17 mouse cellular contexts compared by ENCODE assay signal in the genomic region with DNA sequence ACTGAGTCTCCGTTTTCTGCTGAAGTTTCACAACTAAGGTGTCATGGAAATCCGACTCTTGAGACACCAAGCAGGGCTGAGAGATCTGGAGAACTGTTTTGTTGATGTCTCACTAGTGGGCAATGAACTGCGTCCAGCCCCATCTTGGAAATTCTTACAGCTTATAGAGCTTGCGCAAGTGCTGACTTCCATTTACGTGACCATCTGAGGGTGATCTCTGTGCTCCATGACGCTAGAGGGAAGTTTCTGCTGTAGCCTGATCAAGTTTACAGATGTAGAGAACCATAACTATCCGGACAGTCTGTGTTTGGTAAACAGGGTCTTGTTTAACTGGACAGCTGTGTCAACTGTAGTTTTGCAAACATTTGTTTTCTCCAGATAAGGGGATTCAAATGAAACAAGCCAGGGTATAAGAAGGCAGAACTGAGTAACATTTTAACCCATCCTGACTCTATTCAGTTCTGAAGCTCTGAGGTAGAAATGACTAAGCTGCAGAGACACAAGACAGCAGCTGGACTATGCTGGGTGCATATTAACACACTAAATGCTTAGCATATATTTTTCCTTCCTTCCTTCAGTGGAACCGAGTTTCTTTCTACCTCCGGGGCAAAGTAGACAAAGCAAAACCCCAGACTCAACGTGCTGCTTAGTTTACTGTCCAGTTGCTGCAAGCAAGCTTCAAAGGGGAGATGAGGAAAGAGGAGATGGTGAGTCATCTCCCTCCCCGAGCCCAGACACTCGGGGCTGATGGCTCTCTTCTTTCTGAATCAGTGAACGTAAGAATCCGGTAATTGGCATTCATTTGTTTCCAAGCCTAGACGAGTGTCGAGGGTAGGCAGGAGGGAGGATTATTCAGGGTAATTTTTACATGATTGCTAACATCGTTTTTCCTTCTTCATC.
DNase-seq lines count a peak whose midpoint lies in the region; ATAC-seq and TF ChIP-seq lines count a peak whose summit lies in the region.
"Had no signal": no experiment of that assay in that cellular context is flagged by ENCODE, and none has a peak within 500 bp of the region (broad histone marks: within the 10 kb centered on the region; RNA-seq: fewer than 3 reads in every experiment).

No protein-coding gene starts in this region.

- peak; percentile 68 for ATAC-seq in liver, embryonic 16.5 days (ENCODE audit: low read depth)
- ATAC-seq in monocyte, adult 5-6 weeks (replicated peaks; ENCODE audit: insufficient number of reproducible peaks, low FRiP score, low TSS enrichment, poor library complexity, severe bottlenecking), result no peak
- ATAC-seq: forebrain, embryonic 15.5 days; inflammation-experienced regulatory T-cells, adult 6 months had no signal

- H3K9me3 ChIP-seq in liver, embryonic 16.5 days (replicated peaks; ENCODE audit: control insufficient read depth, low read length), result no peaks in the 10 kb centered on the region
- H3K9me3 ChIP-seq: forebrain, embryonic 15.5 days; limb, embryonic 10.5 days; lung, embryonic 15.5 days; midbrain, embryonic 12.5 days had no signal

- DNase-seq in gastrocnemius, adult 2 months, result no peak
- DNase-seq in gastrocnemius, postnatal 14 days, result no peak
- DNase-seq in 416B (ENCODE audit: low read depth), result peak; percentile 17
- DNase-seq in adrenal gland, postnatal 10 days, result peak; percentile 24
- DNase-seq in left cerebral cortex, adult 11 months (ENCODE audit: low spot score), result no peak
- DNase-seq in cerebellum, adult 9-10 months, result no peak
- DNase-seq: cerebellum, adult 18-20 months; gastrocnemius, postnatal 25 days; kidney, postnatal 10 days had no signal

- H3K27ac ChIP-seq in gastrocnemius, adult 2 months, result peak overlapping the region; percentile 52
- H3K27ac ChIP-seq in liver, embryonic 16.5 days (ENCODE audit: low read length), result peak overlapping the region; percentile 16; the same call in 1 of the 2 replicates
- H3K27ac ChIP-seq: forebrain, embryonic 15.5 days; limb, embryonic 10.5 days; lung, embryonic 15.5 days; midbrain, embryonic 12.5 days had no signal

- intact Hi-C loops in gastrocnemius, adult 2 months (cut with DNase I), result loop anchor here (5.0 kb wide), 1 partner anchor 77 kb away; a partner anchor contains a TSS
- intact Hi-C loops in gastrocnemius, postnatal 14 days (cut with DNase I; ENCODE audit: low total_unique reads), result no loop called here

- WGBS in liver, embryonic 16.5 days (ENCODE audit: insufficient replicate concordance), result 67% methylated on average over 17 of the region's 17 CpGs

- H3K9ac ChIP-seq in liver, embryonic 16.5 days (ENCODE audit: low read depth, low read length), result no peak overlapping the region
- H3K9ac ChIP-seq: forebrain, embryonic 15.5 days; lung, embryonic 15.5 days; midbrain, embryonic 12.5 days had no signal

- H3K4me2 ChIP-seq in liver, embryonic 16.5 days (ENCODE audit: low read depth, low read length), result 0 out of 2 replicates have a peak overlapping the region, but pooled peaks have one; percentile 7
- H3K4me2 ChIP-seq: forebrain, embryonic 15.5 days; heart, embryonic 11.5 days; lung, embryonic 15.5 days; midbrain, embryonic 12.5 days had no signal

- peaks cover 7% of the 10 kb centered on the region for H3K4me1 ChIP-seq in liver, embryonic 16.5 days (ENCODE audit: control insufficient read depth, low read depth, low read length)
- H3K4me1 ChIP-seq: midbrain, embryonic 12.5 days had no signal

- TF ChIP-seq CTCF in gastrocnemius, adult 2 months (IDR thresholded peaks at IDR 0.05), result no peak

- no peaks in the 10 kb centered on the region for H3K36me3 ChIP-seq in liver, embryonic 16.5 days (ENCODE audit: control insufficient read depth, insufficient read depth)
- H3K36me3 ChIP-seq: forebrain, embryonic 15.5 days; limb, embryonic 10.5 days; lung, embryonic 15.5 days; midbrain, embryonic 12.5 days had no signal

- no peak overlapping the region for H3K4me3 ChIP-seq in gastrocnemius, adult 2 months
- H3K4me3 ChIP-seq in liver, embryonic 16.5 days (ENCODE audit: low read depth, low read length), result no peak overlapping the region
- H3K4me3 ChIP-seq: forebrain, embryonic 15.5 days; limb, embryonic 10.5 days; lung, embryonic 15.5 days; midbrain, embryonic 12.5 days had no signal

- no peaks in the 10 kb centered on the region for H3K27me3 ChIP-seq in liver, embryonic 16.5 days (ENCODE audit: control insufficient read depth, insufficient read depth, low read depth, low read length)
- H3K27me3 ChIP-seq: forebrain, embryonic 15.5 days; lung, embryonic 15.5 days; midbrain, embryonic 12.5 days had no signal

Comparison
In these comparisons a context has a peak if more than half of its experiments do, and no peak if none do; other contexts are left out.
1. DNase-seq: peak in 416B (single experiment) and adrenal gland, postnatal 10 days (single experiment); none in gastrocnemius, adult 2 months (single experiment), gastrocnemius, postnatal 14 days (single experiment), left cerebral cortex, adult 11 months (single experiment) and cerebellum, adult 9-10 months (single experiment).